Mouse (Mus musculus): ENCODE data around the gene C77080. TPM values are rescaled to one million over a fixed set of nuclear protein-coding genes. Genes with fewer than 3 reads are reported as not detected.

Gene C77080
- total and polyA plus RNA-seq, 2 experiments: 8.9 to 60.7 TPM

GRCm38 (mm10) chr4:129223421-129224281, 37.6 kb downstream of the C77080 start:
- no peak overlapping the region for H3K4me3 ChIP-seq (ENCODE audit: insufficient read depth, low read depth, low read length)
- WGBS: 81% methylated on average over 55 of the region's 55 CpGs

DNA sequence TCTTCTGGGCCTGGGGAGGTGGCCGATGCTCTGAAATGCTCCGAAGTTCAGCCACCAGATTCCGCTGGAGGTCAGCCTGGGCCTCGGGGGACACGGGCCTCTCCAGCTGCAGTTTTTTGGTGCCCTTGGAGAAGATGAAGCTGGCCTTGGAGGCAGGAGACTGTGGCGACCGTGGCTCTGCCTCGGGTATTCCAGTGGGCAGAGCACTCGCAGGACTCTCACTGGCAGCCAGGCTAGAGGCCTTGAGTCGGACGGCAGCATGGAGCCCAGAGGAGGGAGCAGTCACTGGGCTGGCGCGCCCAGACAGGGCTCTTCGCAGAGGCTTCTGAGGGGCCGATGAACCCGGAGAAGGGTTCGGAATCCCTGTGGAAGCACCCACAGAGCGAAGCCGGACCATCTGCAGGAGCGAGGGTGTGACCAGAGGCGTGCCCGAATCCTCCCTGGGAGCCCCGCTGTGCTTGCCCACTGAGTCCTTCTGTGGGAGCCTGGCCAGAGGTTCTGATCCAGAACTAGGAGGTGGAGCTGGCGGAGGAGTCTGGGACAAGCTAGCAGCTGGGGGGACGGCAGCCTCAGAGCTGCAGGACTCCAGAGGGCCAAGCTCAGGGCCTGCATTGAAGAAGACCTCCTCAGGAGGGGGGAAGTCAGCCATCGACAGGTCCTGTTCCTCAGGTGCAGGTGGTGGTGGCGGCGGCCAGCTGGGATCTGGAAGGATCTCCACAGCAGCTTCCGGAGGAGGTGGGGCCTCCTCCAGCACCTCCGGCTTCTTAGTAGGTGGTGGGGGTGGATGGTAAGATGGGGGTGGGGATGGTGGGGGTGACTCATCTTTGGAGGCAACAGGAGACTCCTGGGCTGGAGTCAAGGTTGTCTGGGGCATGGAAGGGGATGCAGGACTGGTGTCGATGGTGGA, 38.9 kb downstream of the C77080 start:
- Histone ChIP-seq H3K36me3 (ENCODE audit: control insufficient read depth, insufficient read depth, low read length) (peaks cover 35% of the 10 kb centered on the region), H3K27ac (replicated peaks; ENCODE audit: insufficient read depth, low read depth, low read length) (no peak overlapping the region), H3K4me3 (ENCODE audit: insufficient read depth, low read depth, low read length) (no peak overlapping the region), H3K4me1 (ENCODE audit: control insufficient read depth, insufficient read depth, low read length) (no peaks in the 10 kb centered on the region), H3K79me2 (ENCODE audit: control insufficient read depth, insufficient read depth, low read length) (peaks cover 2% of the 10 kb centered on the region; the same call in 1 of the 2 replicates), H3K27me3 (ENCODE audit: control insufficient read depth, insufficient read depth, low read length) (no peaks in the 10 kb centered on the region), H3K9ac (ENCODE audit: low read depth, low read length) (no peak overlapping the region)
- DNase-seq (ENCODE audit: extremely low read depth, low read depth, low spot score): no peak
- TF ChIP-seq CTCF (IDR thresholded peaks at IDR 0.05; ENCODE audit: low read depth, low read length) (no peak), POLR2A (IDR thresholded peaks at IDR 0.05; ENCODE audit: extremely low read depth, insufficient read depth, low read length) (no peak)
- 89% methylated on average over 31 of the region's 31 CpGs for WGBS

More at GRCm38 (mm10) chr4:129223421-129224281, 37.6 kb downstream of the C77080 start:
- DNase-seq (ENCODE audit: extremely low read depth, low read depth, low spot score): no peak
- H3K79me2 ChIP-seq (ENCODE audit: control insufficient read depth, insufficient read depth, low read length): peaks cover 9% of the 10 kb centered on the region; the same call in 1 of the 2 replicates
- no peaks in the 10 kb centered on the region for H3K27me3 ChIP-seq (ENCODE audit: control insufficient read depth, insufficient read depth, low read length)
- H3K27ac ChIP-seq (replicated peaks; ENCODE audit: insufficient read depth, low read depth, low read length): no peak overlapping the region
- no peaks in the 10 kb centered on the region; the same call in 1 of the 2 replicates for H3K4me1 ChIP-seq (ENCODE audit: control insufficient read depth, insufficient read depth, low read length)
- H3K9ac ChIP-seq (ENCODE audit: low read depth, low read length): no peak overlapping the region
- H3K36me3 ChIP-seq (ENCODE audit: control insufficient read depth, insufficient read depth, low read length): peaks cover 30% of the 10 kb centered on the region
- TF ChIP-seq CTCF (IDR thresholded peaks at IDR 0.05; ENCODE audit: low read depth, low read length) (no peak), POLR2A (IDR thresholded peaks at IDR 0.05; ENCODE audit: extremely low read depth, insufficient read depth, low read length) (no peak)

DNA sequence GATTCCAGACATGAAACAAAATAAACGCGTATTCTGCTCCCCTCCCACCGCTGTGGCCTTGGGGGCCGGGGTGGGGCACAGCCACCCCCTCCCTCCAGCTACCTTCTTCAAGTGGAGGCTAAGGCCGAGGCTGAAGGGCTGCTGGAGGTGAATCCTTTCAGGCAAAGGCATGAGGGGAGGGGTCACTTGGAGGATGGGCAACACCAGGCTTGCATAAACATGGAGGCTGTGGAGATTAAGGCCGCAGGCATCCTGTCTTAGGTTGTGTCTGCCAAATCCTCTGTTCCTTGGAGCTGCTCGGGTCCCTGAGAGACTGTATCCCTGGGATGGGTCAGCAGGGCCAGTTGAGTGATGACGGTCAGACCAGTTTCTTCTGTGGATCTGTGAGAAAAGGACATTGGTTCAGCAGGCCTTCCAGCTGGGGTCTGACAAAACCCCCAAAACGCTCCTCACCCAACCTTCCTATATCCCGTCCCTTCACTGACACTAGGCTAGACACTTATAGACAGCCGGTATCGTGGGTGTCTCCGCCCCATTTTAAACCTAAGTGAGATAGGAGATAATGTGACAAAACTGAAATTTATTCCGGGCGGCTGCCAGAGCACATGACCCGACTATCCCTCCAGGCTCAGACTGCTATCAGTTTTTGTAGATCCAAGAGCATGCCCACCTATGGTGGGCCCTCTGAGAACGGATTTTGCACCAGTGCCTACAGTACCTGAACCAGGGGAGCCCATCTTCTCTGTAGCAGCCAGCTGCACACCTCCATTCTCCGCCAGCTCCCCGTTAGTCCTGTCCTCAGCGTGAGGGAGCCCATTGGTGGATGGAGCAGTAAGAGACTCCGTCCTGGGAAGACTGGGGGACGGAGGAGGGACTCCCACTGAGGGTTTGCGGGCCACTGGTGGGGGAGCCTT, 39.9 kb downstream of the C77080 start:
- H3K79me2 ChIP-seq (ENCODE audit: control insufficient read depth, insufficient read depth, low read length): no peaks in the 10 kb centered on the region
- no peak for DNase-seq (ENCODE audit: extremely low read depth, low read depth, low spot score)
- H3K9ac ChIP-seq (ENCODE audit: low read depth, low read length): no peak overlapping the region
- peaks cover 37% of the 10 kb centered on the region for H3K36me3 ChIP-seq (ENCODE audit: control insufficient read depth, insufficient read depth, low read length)
- no peak overlapping the region for H3K4me3 ChIP-seq (ENCODE audit: insufficient read depth, low read depth, low read length)
- 87% methylated on average over 23 of the region's 23 CpGs for WGBS
- no peaks in the 10 kb centered on the region for H3K4me1 ChIP-seq (ENCODE audit: control insufficient read depth, insufficient read depth, low read length)
- no peak overlapping the region for H3K27ac ChIP-seq (replicated peaks; ENCODE audit: insufficient read depth, low read depth, low read length)
- no peaks in the 10 kb centered on the region for H3K27me3 ChIP-seq (ENCODE audit: control insufficient read depth, insufficient read depth, low read length)
- TF ChIP-seq CTCF (IDR thresholded peaks at IDR 0.05; ENCODE audit: low read depth, low read length): no peak
- no peak for TF ChIP-seq POLR2A (IDR thresholded peaks at IDR 0.05; ENCODE audit: extremely low read depth, insufficient read depth, low read length)

GRCm38 (mm10) chr4:129220376-129221089, 40.7 kb downstream of the C77080 start:
- DNase-seq (ENCODE audit: extremely low read depth, low read depth, low spot score): no peak
- Histone ChIP-seq H3K79me2 (ENCODE audit: control insufficient read depth, insufficient read depth, low read length) (no peaks in the 10 kb centered on the region), H3K4me3 (ENCODE audit: insufficient read depth, low read depth, low read length) (no peak overlapping the region), H3K27me3 (ENCODE audit: control insufficient read depth, insufficient read depth, low read length) (no peaks in the 10 kb centered on the region), H3K4me1 (ENCODE audit: control insufficient read depth, insufficient read depth, low read length) (no peaks in the 10 kb centered on the region), H3K27ac (replicated peaks; ENCODE audit: insufficient read depth, low read depth, low read length) (no peak overlapping the region), H3K9ac (ENCODE audit: low read depth, low read length) (no peak overlapping the region), H3K36me3 (ENCODE audit: control insufficient read depth, insufficient read depth, low read length) (peaks cover 40% of the 10 kb centered on the region)
- WGBS: 74% methylated on average over 7 of the region's 7 CpGs
- TF ChIP-seq CTCF (IDR thresholded peaks at IDR 0.05; ENCODE audit: low read depth, low read length) (no peak), POLR2A (IDR thresholded peaks at IDR 0.05; ENCODE audit: extremely low read depth, insufficient read depth, low read length) (no peak)

DNA sequence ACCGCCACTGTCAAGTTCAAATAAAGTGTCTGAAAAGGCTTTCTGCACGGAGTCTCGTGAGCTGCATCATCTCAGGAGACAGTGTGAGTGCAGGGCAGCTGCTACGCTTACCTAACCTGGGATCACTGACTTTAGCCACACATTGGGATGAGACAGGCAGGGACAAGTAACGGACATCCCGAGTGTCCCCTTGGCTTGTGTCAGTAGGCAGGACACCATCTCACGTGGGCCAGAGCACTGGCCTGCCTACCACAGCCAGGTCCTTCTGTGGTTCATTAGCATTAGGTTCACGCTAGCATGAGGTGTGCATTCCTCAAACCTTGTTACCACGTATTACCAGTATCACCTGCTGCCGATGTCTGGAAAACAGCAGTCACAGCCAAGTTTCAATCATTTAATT, 42.0 kb downstream of the C77080 start:
- Histone ChIP-seq H3K36me3 (ENCODE audit: control insufficient read depth, insufficient read depth, low read length) (peaks cover 39% of the 10 kb centered on the region), H3K4me3 (ENCODE audit: insufficient read depth, low read depth, low read length) (no peak overlapping the region), H3K4me1 (ENCODE audit: control insufficient read depth, insufficient read depth, low read length) (no peaks in the 10 kb centered on the region), H3K27ac (replicated peaks; ENCODE audit: insufficient read depth, low read depth, low read length) (no peak overlapping the region), H3K79me2 (ENCODE audit: control insufficient read depth, insufficient read depth, low read length) (no peaks in the 10 kb centered on the region), H3K27me3 (ENCODE audit: control insufficient read depth, insufficient read depth, low read length) (no peaks in the 10 kb centered on the region), H3K9ac (ENCODE audit: low read depth, low read length) (no peak overlapping the region)
- 83% methylated on average over 10 of the region's 10 CpGs for WGBS
- TF ChIP-seq CTCF (IDR thresholded peaks at IDR 0.05; ENCODE audit: low read depth, low read length): no peak
- TF ChIP-seq POLR2A (IDR thresholded peaks at IDR 0.05; ENCODE audit: extremely low read depth, insufficient read depth, low read length): no peak
- no peak for DNase-seq (ENCODE audit: extremely low read depth, low read depth, low spot score)
